ENCODE assay signal across 10 mouse cellular contexts in the genomic region with DNA sequence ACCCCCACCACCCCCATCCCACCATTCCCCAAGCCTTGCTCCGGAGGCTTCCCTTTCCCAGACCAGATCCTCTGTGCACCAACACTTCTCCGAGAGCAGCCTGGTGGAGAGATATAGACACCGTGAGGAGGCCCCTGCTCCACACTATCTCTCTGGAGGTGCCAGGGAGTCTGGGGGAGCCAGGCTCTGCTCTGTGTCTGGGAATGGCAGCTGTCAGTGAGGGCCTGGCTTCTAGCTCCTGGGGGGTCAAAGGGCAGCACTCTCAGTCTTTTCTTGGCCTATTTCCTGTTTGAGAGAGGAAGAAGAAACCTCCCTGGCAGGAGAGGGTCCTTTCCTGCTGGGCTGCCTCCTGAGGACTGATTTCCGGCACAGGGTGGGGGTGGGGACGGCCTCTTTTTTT. TPM values are rescaled to one million over a fixed set of nuclear protein-coding genes. Genes with fewer than 3 reads are reported as not detected.
DNase-seq lines count a peak whose midpoint lies in the region; ATAC-seq and TF ChIP-seq lines count a peak whose summit lies in the region.
"Had no signal": no experiment of that assay in that cellular context is flagged by ENCODE, and none has a peak within 500 bp of the region (broad histone marks: within the 10 kb centered on the region; RNA-seq: fewer than 3 reads in every experiment).

No protein-coding gene starts in this region.

- 6% methylated on average over 5 of the region's 5 CpGs for WGBS in heart, embryonic 11.5 days (ENCODE audit: insufficient replicate concordance)
- WGBS in stomach, embryonic 14.5 days = 28% methylated on average over 5 of the region's 5 CpGs
- WGBS in stomach, postnatal 0 days = 25% methylated on average over 5 of the region's 5 CpGs
- WGBS in limb, embryonic 13.5 days = 10% methylated on average over 5 of the region's 5 CpGs

- no peaks in the 10 kb centered on the region for H3K27me3 ChIP-seq in heart, embryonic 11.5 days (ENCODE audit: control insufficient read depth, insufficient read depth, low read length)
- no peaks in the 10 kb centered on the region for H3K27me3 ChIP-seq in stomach, embryonic 14.5 days (ENCODE audit: control insufficient read depth, insufficient read depth, low read length)
- no peaks in the 10 kb centered on the region for H3K27me3 ChIP-seq in stomach, postnatal 0 days (ENCODE audit: control insufficient read depth, insufficient read depth, low read length)
- no peaks in the 10 kb centered on the region for H3K27me3 ChIP-seq in limb, embryonic 13.5 days

- no peak for TF ChIP-seq EP300 in stomach, postnatal 0 days (optimal IDR thresholded peaks at IDR 0.05)

- H3K4me2 ChIP-seq in heart, embryonic 11.5 days = peak overlapping the region; percentile 46
- no peak overlapping the region for H3K4me2 ChIP-seq in stomach, embryonic 14.5 days (replicated peaks; ENCODE audit: low read depth, low read length)
- no peak overlapping the region for H3K4me2 ChIP-seq in stomach, postnatal 0 days (replicated peaks; ENCODE audit: low read depth)
- 0 out of 2 replicates have a peak overlapping the region, but pooled peaks have one; percentile 0 for H3K4me2 ChIP-seq in limb, embryonic 13.5 days (replicated peaks)

- peaks cover 7% of the 10 kb centered on the region for H3K36me3 ChIP-seq in heart, embryonic 11.5 days (ENCODE audit: control insufficient read depth, insufficient read depth, low read length)
- peaks cover 27% of the 10 kb centered on the region for H3K36me3 ChIP-seq in stomach, embryonic 14.5 days (ENCODE audit: control insufficient read depth, insufficient read depth, low read length)
- 0 out of 2 replicates have a peak, but pooled peaks cover 2% of the 10 kb centered on the region for H3K36me3 ChIP-seq in stomach, postnatal 0 days (ENCODE audit: control insufficient read depth, insufficient read depth, low read length)
- peaks cover 37% of the 10 kb centered on the region for H3K36me3 ChIP-seq in limb, embryonic 13.5 days

- peak; percentile 70 for ATAC-seq in heart, embryonic 11.5 days (replicated peaks; ENCODE audit: insufficient number of reproducible peaks, low FRiP score, low TSS enrichment)
- no peak for ATAC-seq in stomach, embryonic 14.5 days (ENCODE audit: insufficient number of reproducible peaks, insufficient read depth, low FRiP score, low read depth)
- ATAC-seq in stomach, postnatal 0 days (ENCODE audit: low FRiP score, low TSS enrichment) = no peak
- no peak for ATAC-seq in limb, embryonic 13.5 days (ENCODE audit: low FRiP score, low read depth)

- DNase-seq in heart, adult 18-20 months = no peak
- DNase-seq in stomach, postnatal 0 days (ENCODE audit: low spot score) = no peak
- DNase-seq in right cerebral cortex, postnatal 14 days = no peak
- DNase-seq in thymus, postnatal 14 days = no peak
- no peak for DNase-seq in adrenal gland, postnatal 25 days
- DNase-seq: adrenal gland, adult 8-10 months; spleen, adult 18-20 months had no signal

- peak overlapping the region; percentile 93 for H3K27ac ChIP-seq in heart, embryonic 11.5 days (ENCODE audit: low read depth, low read length)
- peak overlapping the region; percentile 27; the same call in 1 of the 2 replicates for H3K27ac ChIP-seq in stomach, embryonic 14.5 days (ENCODE audit: low read length)
- H3K27ac ChIP-seq in stomach, postnatal 0 days (replicated peaks) = no peak overlapping the region
- peak overlapping the region; percentile 3; the same call in 1 of the 2 replicates for H3K27ac ChIP-seq in limb, embryonic 13.5 days

- no peaks in the 10 kb centered on the region for H3K9me3 ChIP-seq in heart, embryonic 11.5 days (replicated peaks; ENCODE audit: control insufficient read depth, low read length)
- H3K9me3 ChIP-seq in stomach, embryonic 14.5 days (ENCODE audit: control insufficient read depth, low read depth, low read length) = no peaks in the 10 kb centered on the region
- no peaks in the 10 kb centered on the region for H3K9me3 ChIP-seq in stomach, postnatal 0 days (ENCODE audit: control insufficient read depth, low read length)
- H3K9me3 ChIP-seq in limb, embryonic 13.5 days = no peaks in the 10 kb centered on the region

- no peak overlapping the region for H3K4me3 ChIP-seq in heart, embryonic 11.5 days (ENCODE audit: low read depth, low read length)
- H3K4me3 ChIP-seq in stomach, embryonic 14.5 days (ENCODE audit: low read depth, low read length) = no peak overlapping the region
- no peak overlapping the region for H3K4me3 ChIP-seq in stomach, postnatal 0 days (ENCODE audit: low read depth, low read length)
- no peak overlapping the region for H3K4me3 ChIP-seq in limb, embryonic 13.5 days

- H3K9ac ChIP-seq in heart, embryonic 11.5 days (ENCODE audit: low read depth, low read length) = peak overlapping the region; percentile 59
- no peak overlapping the region for H3K9ac ChIP-seq in stomach, embryonic 14.5 days (replicated peaks; ENCODE audit: low read depth, low read length)
- no peak overlapping the region for H3K9ac ChIP-seq in stomach, postnatal 0 days (ENCODE audit: low read length)
- peak overlapping the region; percentile 5; the same call in 1 of the 2 replicates for H3K9ac ChIP-seq in limb, embryonic 13.5 days

- H3K4me1 ChIP-seq in heart, embryonic 11.5 days (ENCODE audit: control insufficient read depth, insufficient read depth, low read length) = peaks cover 49% of the 10 kb centered on the region
- peaks cover 27% of the 10 kb centered on the region for H3K4me1 ChIP-seq in stomach, embryonic 14.5 days (ENCODE audit: control insufficient read depth, insufficient read depth, low read length)
- peaks cover 4% of the 10 kb centered on the region; the same call in 1 of the 2 replicates for H3K4me1 ChIP-seq in stomach, postnatal 0 days (replicated peaks; ENCODE audit: control insufficient read depth, insufficient read depth)
- peaks cover 52% of the 10 kb centered on the region for H3K4me1 ChIP-seq in limb, embryonic 13.5 days

- no peak for TF ChIP-seq CTCF in stomach, postnatal 0 days (IDR thresholded peaks at IDR 0.05; ENCODE audit: low read depth)

RNA-seq across cellular contexts. Expression of a gene that starts 16.9 kb away (rescaled TPM):
- 22.8 and 24.8 TPM in 2 replicates for polyA plus RNA-seq in heart, embryonic 11.5 days (2014; fragmentation: Nextera tagmentation; extraction: Ambion mirVana)
- 1 to 10 TPM; 3.8 to 4.1 TPM for total RNA-seq in heart, adult 18-20 months (2021)
- 29.9 and 32.3 TPM in 2 replicates for polyA plus RNA-seq in stomach, embryonic 14.5 days (2014; fragmentation: Nextera tagmentation; extraction: Ambion mirVana)
- polyA plus RNA-seq in stomach, postnatal 0 days (2015; fragmentation: Nextera tagmentation; extraction: Ambion mirVana) = 12.0 and 12.7 TPM in 2 replicates
- 46.3 and 46.6 TPM in 2 replicates for polyA plus RNA-seq in limb, embryonic 13.5 days (2015; fragmentation: Nextera tagmentation; extraction: Ambion mirVana)
- 7.7 and 8.8 TPM in 2 replicates for total RNA-seq in adrenal gland, postnatal 25 days (2021)

RNA-seq across cellular contexts. Expression of a gene that starts 22.5 kb away (rescaled TPM):
- 0.10 and 0.47 TPM in 2 replicates for polyA plus RNA-seq in heart, embryonic 11.5 days (2014; fragmentation: Nextera tagmentation; extraction: Ambion mirVana)
- total RNA-seq in heart, adult 18-20 months (2021) = under 1 TPM in 1 of 2 experiments, not detected in 1; 0.41 TPM
- 0.25 and 0.36 TPM in 2 replicates for polyA plus RNA-seq in stomach, embryonic 14.5 days (2014; fragmentation: Nextera tagmentation; extraction: Ambion mirVana)
- polyA plus RNA-seq in stomach, postnatal 0 days (2015; fragmentation: Nextera tagmentation; extraction: Ambion mirVana) = 0.15 and 0.27 TPM in 2 replicates
- polyA plus RNA-seq in limb, embryonic 13.5 days (2015; fragmentation: Nextera tagmentation; extraction: Ambion mirVana) = 0.10 and 0.13 TPM in 2 replicates
- total RNA-seq in adrenal gland, postnatal 25 days (2021) = 0.33 and 0.76 TPM in 2 replicates

RNA-seq across cellular contexts. Expression of a gene that starts 24.9 kb away (rescaled TPM):
- polyA plus RNA-seq in heart, embryonic 11.5 days (2014; fragmentation: Nextera tagmentation; extraction: Ambion mirVana) = 46.2 and 57.7 TPM in 2 replicates
- total RNA-seq in heart, adult 18-20 months (2021) = 10 to 100 TPM; 11.9 to 16.6 TPM
- 17.2 and 19.9 TPM in 2 replicates for polyA plus RNA-seq in stomach, embryonic 14.5 days (2014; fragmentation: Nextera tagmentation; extraction: Ambion mirVana)
- polyA plus RNA-seq in stomach, postnatal 0 days (2015; fragmentation: Nextera tagmentation; extraction: Ambion mirVana) = 19.3 and 20.5 TPM in 2 replicates
- polyA plus RNA-seq in limb, embryonic 13.5 days (2015; fragmentation: Nextera tagmentation; extraction: Ambion mirVana) = 21.4 and 21.7 TPM in 2 replicates
- 8.8 and 15.3 TPM in 2 replicates for total RNA-seq in adrenal gland, postnatal 25 days (2021)

RNA-seq across cellular contexts. Expression of a gene that starts 43.8 kb away (rescaled TPM):
- 141 and 143 TPM in 2 replicates for polyA plus RNA-seq in heart, embryonic 11.5 days (2014; fragmentation: Nextera tagmentation; extraction: Ambion mirVana)
- 10 to 100 TPM; 62.3 to 65.6 TPM for total RNA-seq in heart, adult 18-20 months (2021)
- polyA plus RNA-seq in stomach, embryonic 14.5 days (2014; fragmentation: Nextera tagmentation; extraction: Ambion mirVana) = 150 and 159 TPM in 2 replicates
- 70.4 and 72.7 TPM in 2 replicates for polyA plus RNA-seq in stomach, postnatal 0 days (2015; fragmentation: Nextera tagmentation; extraction: Ambion mirVana)
- polyA plus RNA-seq in limb, embryonic 13.5 days (2015; fragmentation: Nextera tagmentation; extraction: Ambion mirVana) = 145 and 149 TPM in 2 replicates
- 62.1 and 66.2 TPM in 2 replicates for total RNA-seq in adrenal gland, postnatal 25 days (2021)

Comparison
In these comparisons a context has a peak if more than half of its experiments do, and no peak if none do; other contexts are left out.
1. H3K4me2 ChIP-seq: peak in heart, embryonic 11.5 days (single experiment) and limb, embryonic 13.5 days (single experiment); none in stomach, embryonic 14.5 days (single experiment) and stomach, postnatal 0 days (single experiment).
2. H3K9ac ChIP-seq: peak in heart, embryonic 11.5 days (single experiment) and limb, embryonic 13.5 days (single experiment); none in stomach, embryonic 14.5 days (single experiment) and stomach, postnatal 0 days (single experiment).